Mouse (Mus musculus): ENCODE measurements around the gene Ergic2. TPM values are rescaled to one million over a fixed set of nuclear protein-coding genes. Genes with fewer than 3 reads are reported as not detected.

Ergic2 gene
- 4.5 and 7.6 TPM in 2 replicates for polyA plus RNA-seq (2012)

DNA sequence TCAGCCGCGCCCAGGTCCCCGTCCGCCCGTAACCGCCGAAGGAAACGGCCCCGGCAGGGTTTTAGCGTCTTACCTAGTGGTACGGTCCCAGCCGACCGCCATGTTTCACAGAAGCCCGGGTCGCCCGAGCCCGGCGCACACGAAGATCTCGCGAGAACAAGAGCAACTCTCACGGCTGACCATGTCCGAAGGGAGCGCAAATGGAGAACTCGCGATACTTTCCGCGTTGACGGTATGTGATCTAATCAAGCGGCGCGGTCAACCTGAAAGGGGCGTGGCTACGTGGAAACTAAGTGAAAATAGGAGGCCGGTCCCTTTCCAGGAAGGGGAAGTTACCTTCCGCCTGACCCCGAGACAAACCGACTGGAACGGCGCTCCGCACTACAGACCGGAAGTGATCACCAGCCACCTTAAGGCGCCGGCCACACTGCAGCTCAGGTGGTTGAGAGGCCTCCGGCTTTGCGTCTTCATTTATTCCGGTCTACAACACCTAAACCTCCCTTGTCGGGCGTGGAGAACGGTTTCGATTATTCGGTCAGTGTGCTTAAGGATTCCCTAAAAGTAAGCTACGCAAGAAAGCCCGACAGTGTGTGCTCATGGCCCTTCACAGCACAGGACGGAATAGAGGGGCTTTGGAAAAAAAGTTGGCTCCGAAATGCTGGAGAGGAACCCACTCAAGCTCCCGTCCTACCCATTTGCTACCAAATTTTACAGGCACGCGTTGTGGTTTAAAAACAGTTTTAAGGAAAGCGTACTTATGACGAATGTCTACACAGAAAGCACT, at the start of gene Ergic2:
Gene Ergic2 (minus strand): TSS at position 478 of the 784 bp plus-strand sequence.
- peak; percentile 10 for TF ChIP-seq GATA1 (IDR thresholded peaks at IDR 0.05; ENCODE audit: low read length)

GRCm38 (mm10) chr6:148260729-148261101, 48.5 kb upstream of the Ergic2 start:
- no peak for TF ChIP-seq GATA1 (IDR thresholded peaks at IDR 0.05; ENCODE audit: low read length)

GRCm38 (mm10) chr6:148259979-148260728, 48.0 kb upstream of the Ergic2 start:
- no peak for TF ChIP-seq GATA1 (IDR thresholded peaks at IDR 0.05; ENCODE audit: low read length)

- no peak for TF ChIP-seq GATA1 (IDR thresholded peaks at IDR 0.05; ENCODE audit: low read length)
Observed at GRCm38 (mm10) chr6:148259074-148259473, 46.9 kb upstream of the Ergic2 start.

DNA sequence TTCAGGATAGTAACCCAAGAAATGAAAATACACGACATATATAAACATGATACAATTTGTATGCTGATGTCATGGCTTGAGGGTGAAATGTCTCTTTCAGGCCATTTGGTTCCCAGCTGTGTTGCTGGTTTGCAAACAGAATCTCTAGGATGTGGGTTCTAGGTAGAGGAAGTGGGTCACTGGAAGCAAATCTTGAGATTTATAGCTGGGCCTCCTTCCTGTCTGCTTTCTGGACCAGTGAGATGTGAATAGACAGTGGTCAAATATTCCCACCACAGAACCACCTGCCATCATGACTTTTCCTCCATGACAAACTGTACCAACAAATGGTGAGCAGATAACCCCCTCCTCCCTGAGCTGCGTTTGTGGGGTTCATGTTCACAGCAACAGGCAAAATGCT, 45.6 kb upstream of the Ergic2 start:
- TF ChIP-seq GATA1 (IDR thresholded peaks at IDR 0.05; ENCODE audit: low read length) = no peak

GRCm38 (mm10) chr6:148256109-148256508, 43.9 kb upstream of the Ergic2 start:
- TF ChIP-seq GATA1 (IDR thresholded peaks at IDR 0.05; ENCODE audit: low read length) = no peak

- TF ChIP-seq GATA1 (IDR thresholded peaks at IDR 0.05; ENCODE audit: low read length) = no peak
Observed at GRCm38 (mm10) chr6:148255395-148256053, 43.4 kb upstream of the Ergic2 start.

GRCm38 (mm10) chr6:148249221-148249620, 37.0 kb upstream of the Ergic2 start:
- TF ChIP-seq GATA1 (IDR thresholded peaks at IDR 0.05; ENCODE audit: low read length) = no peak

- TF ChIP-seq GATA1 (IDR thresholded peaks at IDR 0.05; ENCODE audit: low read length) = no peak
Observed at GRCm38 (mm10) chr6:148248625-148249024, 36.5 kb upstream of the Ergic2 start.

DNA sequence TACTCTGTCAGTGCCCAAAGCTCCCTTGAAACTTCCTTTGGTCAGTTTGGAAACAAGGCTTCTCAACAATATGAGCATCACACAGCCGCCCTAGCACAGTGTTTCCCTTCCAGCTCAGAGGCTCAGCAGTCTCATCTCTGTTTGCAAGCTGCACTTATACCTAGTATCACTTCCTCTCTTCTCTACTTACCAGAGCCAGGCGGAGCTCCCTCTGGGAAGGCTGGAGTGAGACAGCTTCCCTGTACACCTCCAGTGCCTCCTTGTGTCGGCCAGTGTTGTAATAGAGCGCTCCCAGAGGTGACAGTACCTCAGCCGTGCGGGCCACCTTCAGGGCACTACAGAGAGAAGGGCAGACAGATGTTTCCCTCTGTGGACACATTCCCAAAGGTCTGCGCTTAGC, 34.4 kb upstream of the Ergic2 start:
- no peak for TF ChIP-seq GATA1 (IDR thresholded peaks at IDR 0.05; ENCODE audit: low read length)

GRCm38 (mm10) chr6:148244836-148245235, 32.7 kb upstream of the Ergic2 start:
- TF ChIP-seq GATA1 (IDR thresholded peaks at IDR 0.05; ENCODE audit: low read length) = no peak

DNA sequence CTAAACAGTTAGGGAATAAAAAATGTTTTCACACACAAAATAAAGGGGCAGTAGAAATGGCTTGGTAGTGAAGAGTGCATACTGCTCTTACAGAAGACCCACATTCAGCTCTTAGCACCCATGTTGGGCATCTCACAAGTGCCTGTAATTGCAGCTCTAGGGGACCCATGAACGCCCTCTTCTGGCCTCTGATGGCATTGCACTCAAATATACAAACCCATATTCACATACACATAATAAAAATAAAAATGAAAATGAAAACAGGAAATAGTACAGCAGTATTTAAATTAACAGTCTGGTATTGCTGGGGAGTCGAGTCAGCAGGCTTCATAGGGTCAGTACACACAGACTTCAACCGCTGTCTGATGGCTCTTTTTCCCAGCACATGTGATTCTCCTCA, 30.1 kb upstream of the Ergic2 start:
- no peak for TF ChIP-seq GATA1 (IDR thresholded peaks at IDR 0.05; ENCODE audit: low read length)

- no peak for TF ChIP-seq GATA1 (IDR thresholded peaks at IDR 0.05; ENCODE audit: low read length)
Observed at GRCm38 (mm10) chr6:148241685-148242084, 29.5 kb upstream of the Ergic2 start.

DNA sequence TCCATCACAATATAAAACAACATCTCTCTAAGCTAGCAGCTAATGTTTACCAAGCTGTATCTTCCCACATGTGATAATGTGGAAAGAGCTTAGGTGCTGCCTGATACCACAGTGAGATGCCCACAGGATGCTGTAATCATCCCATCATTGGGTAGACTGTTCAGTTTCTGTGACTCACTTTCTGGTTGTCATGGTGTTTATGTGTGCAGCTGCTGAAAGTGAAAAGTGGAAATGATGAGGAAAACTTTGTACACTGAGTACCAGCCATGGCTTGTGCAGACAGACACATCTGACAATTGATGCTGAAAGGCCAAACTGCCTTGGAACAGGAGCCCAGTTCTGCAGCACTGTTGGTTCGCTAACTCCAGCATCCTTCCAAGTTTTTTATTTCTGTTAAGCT, 27.1 kb upstream of the Ergic2 start:
- no peak for TF ChIP-seq GATA1 (IDR thresholded peaks at IDR 0.05; ENCODE audit: low read length)

- no peak for TF ChIP-seq GATA1 (IDR thresholded peaks at IDR 0.05; ENCODE audit: low read length)
Observed at GRCm38 (mm10) chr6:148237453-148237852, 25.3 kb upstream of the Ergic2 start.
